Mouse (Mus musculus) cerebellum, adult (tissue): Measurements from ENCODE around the gene Prkcb.

Experiments
- ATAC-seq: cut with Nextera tagmentation; 2 replicates; pipeline ENCODE4 v1.9.2; 2017; ENCODE audit warnings: mild to moderate bottlenecking, moderate library complexity, mixed read lengths; ENCODE audit not compliant: insufficient number of reproducible peaks, low FRiP score, low TSS enrichment

The Prkcb gene

DNA sequence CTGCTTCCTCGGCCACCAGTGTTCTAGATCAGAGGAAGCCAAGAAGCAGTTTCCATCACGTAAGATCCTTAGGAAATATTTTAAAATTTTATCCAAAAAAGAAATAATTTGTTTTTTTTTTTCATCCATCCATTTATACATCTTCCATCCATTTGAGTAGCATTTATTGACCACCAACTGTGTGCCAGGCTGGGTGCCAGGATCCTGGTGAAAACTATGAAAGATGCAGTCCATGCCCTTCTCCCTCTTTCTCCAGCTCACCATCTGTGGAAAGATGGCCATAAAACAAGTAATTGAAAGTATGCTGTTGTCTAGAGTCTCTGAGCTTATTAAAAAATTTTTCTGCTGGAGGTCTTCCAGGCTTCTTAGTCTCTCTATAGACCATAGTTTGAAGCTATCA is 341.8 kb downstream of the Prkcb start:
- ATAC-seq, result no peak

DNA sequence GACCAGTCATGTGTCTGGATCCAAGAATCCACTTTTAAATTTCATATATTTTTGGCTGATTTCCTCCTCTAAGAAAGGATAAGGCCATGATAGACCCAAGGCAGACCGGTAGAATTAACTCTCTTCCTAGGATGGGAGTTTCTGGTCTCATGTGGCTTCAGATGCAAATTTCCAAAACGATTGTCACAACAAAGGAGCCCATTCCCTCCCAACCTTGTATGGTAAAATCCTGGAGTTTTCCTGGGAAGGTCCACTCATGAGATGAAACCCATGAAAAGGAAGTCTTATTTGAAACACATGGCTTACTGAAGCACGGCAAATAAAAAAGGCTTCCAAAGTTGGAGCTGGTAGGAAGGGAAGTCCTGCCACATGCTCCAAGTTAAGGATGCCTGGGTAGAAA is 342.6 kb downstream of the Prkcb start:
- no peak for ATAC-seq

DNA sequence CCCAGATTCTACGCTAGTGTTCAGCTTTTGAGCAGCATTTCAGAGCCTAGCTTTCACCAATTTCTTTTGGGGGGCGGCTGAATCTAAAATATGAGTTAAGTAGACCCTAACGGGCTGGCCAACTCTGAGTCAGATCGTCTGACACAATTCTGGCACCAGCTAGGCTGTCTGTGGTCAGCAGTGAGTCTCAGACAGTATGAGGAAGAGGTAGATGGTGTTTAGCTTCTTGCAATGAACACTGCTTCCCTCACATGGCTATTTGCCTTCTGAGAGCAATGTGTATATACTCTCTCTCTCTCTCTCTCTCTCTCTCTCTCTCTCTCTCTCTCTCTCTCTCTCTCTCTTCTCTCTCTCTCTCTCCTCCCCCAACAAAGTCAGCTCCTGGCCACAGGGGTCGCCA is 344.4 kb downstream of the Prkcb start:
- no peak for ATAC-seq

DNA sequence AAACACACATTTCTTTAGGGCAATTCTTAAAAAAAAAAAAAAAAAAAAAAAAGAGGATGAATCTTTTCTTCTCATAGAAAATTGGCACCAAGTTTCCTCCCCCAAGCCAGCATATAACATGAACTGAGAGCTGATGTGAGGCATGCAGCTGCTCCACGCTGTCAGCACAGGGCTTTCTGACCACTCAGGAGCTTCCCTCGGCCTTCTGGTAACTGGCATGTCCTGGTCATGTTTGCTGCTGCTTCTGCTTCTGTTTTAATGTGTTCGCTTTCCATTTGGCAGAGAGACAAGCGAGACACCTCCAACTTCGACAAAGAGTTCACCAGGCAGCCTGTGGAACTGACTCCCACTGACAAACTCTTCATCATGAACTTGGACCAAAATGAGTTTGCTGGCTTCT is 344.9 kb downstream of the Prkcb start:
- ATAC-seq, result no peak

DNA sequence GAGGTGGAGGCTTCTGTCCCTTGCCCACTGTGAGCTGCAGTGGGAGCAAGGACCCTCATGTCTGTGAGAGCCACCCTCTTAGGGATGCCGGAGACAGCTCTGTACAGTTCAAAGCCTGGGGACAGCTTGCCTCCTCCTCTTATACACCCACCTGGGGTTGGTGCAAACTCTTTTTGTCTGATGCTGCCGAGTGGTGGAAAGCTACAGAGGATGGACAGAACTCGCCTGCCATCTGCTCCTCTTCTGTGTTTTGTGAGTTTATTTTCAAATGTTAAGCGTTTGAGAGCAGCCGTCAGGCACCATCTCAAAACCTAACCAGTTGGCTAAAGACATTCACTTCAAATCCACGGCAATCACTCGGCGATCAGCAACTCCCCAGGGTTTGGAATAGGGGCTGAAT is 355.1 kb downstream of the Prkcb start:
- no peak for ATAC-seq

DNA sequence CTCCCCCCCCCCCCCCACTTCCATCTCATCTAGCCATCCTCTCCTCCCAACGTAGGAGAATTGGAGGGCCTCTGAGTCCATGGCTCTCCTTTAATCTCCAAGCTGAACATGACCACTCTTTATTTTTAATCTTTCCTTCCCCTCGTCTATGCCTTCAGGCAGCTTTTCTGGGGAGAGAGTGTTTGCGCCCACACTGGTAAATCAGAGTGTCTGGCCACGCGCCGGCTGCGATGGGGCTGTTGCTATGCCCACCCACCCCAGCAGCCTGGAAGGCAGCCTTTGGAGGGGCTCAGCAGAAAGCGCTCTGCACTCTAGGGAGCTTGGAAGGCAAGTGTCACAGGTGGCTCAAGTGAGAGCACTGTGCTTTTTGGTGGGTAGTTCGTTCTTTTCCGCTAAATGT is 360.8 kb downstream of the Prkcb start:
- no peak for ATAC-seq

DNA sequence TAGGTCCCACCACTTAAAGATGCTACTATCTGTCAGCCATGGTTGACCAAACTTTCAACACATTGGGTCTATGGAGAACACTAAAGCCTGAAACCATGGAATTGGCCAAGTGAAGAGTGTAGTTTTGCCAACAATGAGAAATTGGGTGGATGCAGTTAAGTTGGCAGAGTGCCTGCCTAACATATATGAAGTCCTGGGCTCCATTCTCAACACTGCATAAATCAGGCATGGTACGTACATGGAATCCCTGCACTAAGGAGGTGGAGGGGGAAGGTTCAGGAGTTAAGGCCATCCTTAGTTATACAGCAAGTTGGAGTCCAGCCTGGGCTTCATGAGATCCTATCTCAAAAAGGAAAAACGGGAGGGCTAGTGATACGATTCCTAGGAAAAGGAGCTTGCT is 364.0 kb downstream of the Prkcb start:
- no peak for ATAC-seq

DNA sequence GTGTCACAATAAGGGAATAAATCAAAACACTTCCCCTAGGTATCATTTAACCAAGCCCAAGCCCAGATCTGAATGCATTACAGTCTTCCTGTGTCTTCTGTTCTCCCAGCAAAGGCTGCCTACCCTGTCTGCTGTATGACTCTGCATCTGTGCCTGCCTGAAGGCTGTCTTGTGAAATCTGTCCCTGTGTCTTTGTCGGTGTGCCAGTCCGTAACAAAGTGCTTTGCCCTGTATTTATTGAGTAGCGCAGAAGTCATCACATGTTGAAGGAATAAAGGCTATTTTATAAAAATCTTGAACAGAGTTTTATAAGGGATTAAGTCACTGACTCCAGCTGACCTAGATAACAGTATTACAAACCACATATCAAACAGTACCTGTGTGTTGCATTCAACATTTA is 368.1 kb downstream of the Prkcb start:
- no peak for ATAC-seq

DNA sequence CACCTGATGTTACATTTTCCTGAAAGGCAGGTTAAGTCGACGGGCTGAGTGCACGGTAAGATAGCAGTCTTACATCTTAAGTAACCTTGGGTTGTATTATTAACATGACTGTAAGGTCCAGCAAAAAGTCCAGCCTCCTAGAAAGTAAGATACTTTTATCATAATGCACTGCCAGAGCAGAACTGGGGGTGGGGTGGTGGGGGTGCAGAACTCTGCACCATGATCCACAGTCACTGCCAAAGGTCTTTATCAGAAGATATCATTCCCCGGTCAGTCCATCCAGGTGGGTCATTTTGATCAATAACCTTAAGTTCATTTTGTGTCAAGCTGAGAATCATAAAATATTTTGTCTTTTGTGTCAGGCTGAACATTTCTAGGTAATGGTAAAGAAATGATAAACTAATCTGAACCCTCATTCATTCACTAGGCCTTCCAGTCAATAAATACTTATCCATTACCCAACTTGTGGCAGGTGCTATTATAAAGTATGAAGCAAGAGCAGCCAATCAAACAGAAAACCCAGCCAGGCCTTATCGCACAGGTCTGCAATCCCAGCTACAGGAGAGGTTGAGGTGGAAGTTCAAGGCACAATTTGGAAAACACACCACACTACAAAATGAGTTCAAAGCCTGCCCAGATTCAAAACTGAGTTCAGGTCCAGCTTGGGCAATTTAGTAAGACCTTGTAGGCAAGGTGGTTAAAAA is 369.0 kb downstream of the Prkcb start:
- no peak for ATAC-seq

DNA sequence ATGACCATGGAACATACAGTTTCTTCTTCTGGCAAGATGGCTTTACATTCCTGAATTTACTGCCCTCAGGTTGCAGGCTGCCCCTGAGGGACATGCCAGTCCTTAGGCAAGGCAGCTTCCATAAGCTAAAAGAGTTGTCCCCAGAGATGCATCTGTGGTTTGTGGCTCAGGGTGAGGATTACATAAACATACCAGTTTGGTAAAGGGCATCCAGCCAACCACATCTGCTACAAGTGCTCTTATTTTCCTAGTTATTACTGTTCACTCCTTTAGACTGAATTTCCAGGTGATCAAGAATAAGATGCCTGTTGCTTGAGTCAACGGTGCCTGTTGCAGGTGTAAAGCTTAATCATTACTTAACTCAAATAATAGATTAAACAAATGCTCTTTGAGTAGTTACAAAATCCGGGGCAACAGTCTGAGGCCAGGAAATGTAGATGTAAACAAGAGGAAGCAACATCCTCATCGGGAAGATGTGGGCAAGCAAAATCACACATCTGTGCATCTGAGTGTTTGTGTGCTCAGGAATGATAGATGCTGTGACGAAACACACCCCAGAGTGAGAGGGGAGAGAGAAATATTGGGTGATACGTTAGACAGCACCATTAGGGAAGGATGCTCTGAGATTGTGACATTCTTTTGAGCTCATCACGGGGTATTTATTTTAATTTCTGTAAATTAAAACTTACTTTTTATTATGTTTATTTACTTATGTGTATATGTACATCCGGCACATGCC is 376.9 kb downstream of the Prkcb start:
- no peak for ATAC-seq

DNA sequence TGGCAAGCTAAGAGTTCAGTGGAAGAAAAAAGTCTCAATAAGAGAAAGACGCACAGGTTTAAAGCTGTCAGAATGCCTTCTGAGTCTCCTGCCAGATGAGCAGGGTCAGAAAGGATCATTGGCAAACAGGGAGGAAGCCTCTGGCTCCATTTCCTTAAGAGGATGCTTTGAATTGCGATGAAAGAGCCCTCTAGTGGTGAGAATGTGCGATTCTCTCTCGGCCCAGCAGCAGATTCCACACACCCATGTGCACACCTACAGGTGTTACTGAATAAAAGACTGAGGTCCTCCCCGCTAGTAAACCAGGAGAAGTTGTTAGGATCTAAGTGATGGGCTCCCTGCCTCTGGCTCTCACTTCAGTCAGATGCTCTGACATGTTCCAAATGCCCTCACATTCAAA is 379.4 kb downstream of the Prkcb start:
- no peak for ATAC-seq

DNA sequence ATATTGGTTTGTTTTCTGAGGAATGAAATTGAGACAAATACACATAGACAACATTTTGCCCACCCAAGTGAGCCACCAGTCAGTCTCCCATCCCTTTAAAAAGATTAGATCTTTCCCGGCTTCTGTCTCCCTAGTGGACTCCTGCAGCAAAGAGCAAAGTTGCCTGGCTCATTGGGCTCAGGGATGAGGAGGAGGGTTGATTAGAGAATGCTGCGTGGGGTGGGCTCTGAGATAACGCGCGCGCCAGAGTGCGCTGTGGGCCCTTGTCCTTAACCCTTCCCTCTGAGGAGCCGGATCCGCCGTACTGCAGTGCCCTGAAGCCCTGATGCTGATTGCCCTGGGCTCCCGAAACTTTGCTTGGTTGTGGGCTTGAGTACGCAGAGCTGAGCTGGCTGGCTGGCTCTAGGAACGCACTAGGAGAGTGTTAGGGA is 381.9 kb downstream of the Prkcb start, which contains the start of gene Cacng3:
Gene Cacng3, plus strand, starts transcription at position 51 of the 431 bp plus-strand sequence.
- no peak for ATAC-seq

DNA sequence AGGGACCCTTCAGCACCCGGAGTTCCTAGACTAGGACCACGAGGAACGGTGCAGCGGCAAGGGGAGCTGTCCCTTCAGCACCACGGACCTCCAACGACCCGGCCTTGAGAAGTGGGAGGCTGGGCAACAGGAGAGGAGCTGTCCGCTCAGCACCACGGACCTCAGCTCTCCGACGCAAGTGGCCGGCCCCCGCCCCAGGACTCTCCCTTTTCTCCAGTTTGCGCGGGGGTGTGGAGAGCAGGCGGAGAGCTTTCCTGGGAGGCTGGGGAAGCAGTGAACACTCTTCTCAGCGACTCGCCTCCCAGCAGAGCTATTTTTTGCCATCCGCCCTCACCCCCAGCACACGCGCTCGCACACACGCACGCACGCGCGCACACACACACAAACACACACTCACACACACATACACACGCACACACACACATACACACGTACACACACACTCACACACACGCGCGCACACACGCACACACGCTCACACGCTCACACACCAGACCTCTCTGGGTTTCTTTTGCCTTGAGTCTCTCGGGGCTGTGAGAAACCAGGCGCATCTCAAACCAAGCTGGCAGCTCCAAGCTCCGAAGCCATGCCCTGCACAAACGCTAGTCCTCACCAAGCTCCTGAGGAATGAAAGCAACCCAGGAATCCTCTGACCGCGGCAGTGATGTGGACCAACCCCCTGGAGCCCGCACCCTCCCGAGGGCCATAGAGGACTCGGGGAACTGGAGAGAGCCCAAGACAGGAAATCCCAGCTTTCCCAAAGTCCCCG is 382.5 kb downstream of the Prkcb start:
- no peak for ATAC-seq

DNA sequence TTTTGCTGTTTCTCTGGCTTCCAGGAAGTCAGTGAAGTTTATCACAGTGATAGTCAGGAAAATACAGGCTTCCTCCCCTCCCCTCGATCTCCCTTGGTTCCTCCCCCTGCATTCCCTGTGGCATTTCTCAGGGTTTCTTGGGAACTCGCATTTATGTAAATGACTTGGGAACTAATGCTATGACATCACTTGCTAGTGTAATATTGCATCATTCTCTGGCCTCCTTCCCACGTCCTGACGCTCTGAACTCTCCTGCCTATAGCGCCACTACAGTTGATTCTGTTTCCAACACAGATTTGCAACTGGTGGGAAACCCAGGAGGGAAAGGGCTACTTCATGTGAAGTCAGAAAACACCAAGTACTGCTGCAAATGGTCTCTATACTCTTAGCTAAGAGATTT is 384.4 kb downstream of the Prkcb start:
- ATAC-seq, result no peak

DNA sequence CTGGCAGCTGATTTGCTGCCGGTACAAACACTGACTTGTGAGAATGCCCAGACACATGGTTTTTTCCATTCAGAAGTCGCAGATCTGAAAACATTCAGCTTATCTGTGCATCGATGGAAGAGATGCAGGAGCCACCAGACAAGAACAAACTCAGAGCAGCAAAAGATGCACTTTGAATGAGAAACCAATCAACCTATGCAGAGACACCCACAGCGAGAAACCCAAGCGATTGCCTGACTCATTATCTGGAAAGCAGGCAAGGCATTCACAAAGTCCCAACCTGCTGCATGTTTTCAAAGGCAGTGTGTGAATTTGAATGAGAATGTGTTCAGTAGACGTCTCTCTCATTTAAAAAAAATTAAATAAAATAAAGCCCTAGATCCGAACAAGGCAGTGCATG is 386.7 kb downstream of the Prkcb start:
- ATAC-seq, result no peak
